Mouse (Mus musculus): ENCODE measurements around the gene Efna3. TPM values are rescaled to one million over a fixed set of nuclear protein-coding genes. Genes with fewer than 3 reads are reported as not detected.
A peak's percentile ranks its signal among the peaks of the same experiment; 100 is the strongest.

The Efna3 gene
- total and polyA plus RNA-seq, 2 experiments from 2014 or later = 0.44 TPM; not detected in 1

DNA sequence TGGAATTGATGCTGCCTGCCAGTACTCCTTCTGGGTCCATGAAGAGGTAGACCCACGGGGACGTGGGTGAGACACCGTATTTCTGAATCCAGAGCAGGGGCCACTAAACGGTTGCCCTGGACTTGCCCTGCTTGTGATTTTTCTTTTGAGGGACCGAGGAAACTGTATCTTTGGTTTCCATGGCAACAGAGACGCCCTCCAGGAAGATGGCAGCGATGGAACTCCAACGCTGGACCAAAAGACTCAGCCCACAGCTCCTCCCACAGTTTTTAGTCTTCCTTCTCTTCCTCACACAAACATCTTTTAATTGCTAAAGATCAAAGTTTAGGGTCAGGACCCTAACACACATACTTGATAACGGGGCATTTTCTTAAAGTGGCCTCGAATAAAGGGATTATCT lies 9.2 kb upstream of the Efna3 start:
- H3K9me3 ChIP-seq (replicated peaks; ENCODE audit: control insufficient read depth, low read length) = no peaks in the 10 kb centered on the region
- H3K4me1 ChIP-seq (ENCODE audit: control insufficient read depth, insufficient read depth) = peaks cover 4% of the 10 kb centered on the region; the same call in 1 of the 2 replicates

DNA sequence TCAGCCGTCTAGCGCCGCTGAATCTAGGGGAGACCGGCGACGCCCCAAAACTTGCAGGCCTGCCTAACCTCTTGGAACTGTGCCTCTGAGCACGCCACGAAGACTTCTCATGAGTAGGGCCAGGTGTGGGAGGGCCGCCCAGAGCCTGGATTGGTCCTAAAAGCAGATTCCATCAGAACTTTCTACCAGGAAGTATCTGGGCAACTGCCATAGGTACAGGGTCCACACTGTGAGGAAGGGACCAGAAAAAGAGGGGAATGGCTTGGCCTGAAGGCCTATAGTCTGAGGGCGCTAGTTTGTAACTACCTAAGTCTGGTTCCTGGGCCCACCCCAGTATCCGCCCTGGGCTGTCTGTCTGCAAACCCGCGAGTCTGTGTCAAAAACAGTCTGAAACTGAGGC lies 8.8 kb upstream of the Efna3 start:
- peaks cover 16% of the 10 kb centered on the region; the same call in 1 of the 2 replicates for H3K27me3 ChIP-seq (ENCODE audit: control insufficient read depth, insufficient read depth, low read length)
- no peak overlapping the region for H3K4me3 ChIP-seq (ENCODE audit: low read depth, low read length)
- H3K9me3 ChIP-seq (replicated peaks; ENCODE audit: control insufficient read depth, low read length) = no peaks in the 10 kb centered on the region
- no peak for TF ChIP-seq CTCF (IDR thresholded peaks at IDR 0.05; ENCODE audit: low read depth)
- no peak for TF ChIP-seq EP300 (IDR thresholded peaks at IDR 0.05; ENCODE audit: low read depth)
- no peak overlapping the region for H3K4me2 ChIP-seq (ENCODE audit: low read depth, low read length)
- ATAC-seq (ENCODE audit: insufficient read depth, low read depth) = no peak
- H3K9ac ChIP-seq (replicated peaks; ENCODE audit: low read depth, low read length) = no peak overlapping the region
- no peaks in the 10 kb centered on the region for H3K4me1 ChIP-seq (ENCODE audit: control insufficient read depth, insufficient read depth)
- DNase-seq (ENCODE audit: low spot score) = no peak
- WGBS = 69% methylated on average over 13 of the region's 13 CpGs
- H3K27ac ChIP-seq (ENCODE audit: low read depth) = no peak overlapping the region
- peaks cover 10% of the 10 kb centered on the region; the same call in 1 of the 2 replicates for H3K36me3 ChIP-seq (replicated peaks; ENCODE audit: control insufficient read depth, insufficient read depth, low read length)

More for the DNA sequence above, 9.2 kb upstream of the Efna3 start:
- WGBS = 61% methylated on average over 10 of the region's 10 CpGs
- Histone ChIP-seq H3K9ac (replicated peaks; ENCODE audit: low read depth, low read length) (no peak overlapping the region), H3K4me3 (ENCODE audit: low read depth, low read length) (no peak overlapping the region), H3K27me3 (ENCODE audit: control insufficient read depth, insufficient read depth, low read length) (peaks cover 16% of the 10 kb centered on the region; the same call in 1 of the 2 replicates), H3K4me2 (ENCODE audit: low read depth, low read length) (no peak overlapping the region), H3K36me3 (replicated peaks; ENCODE audit: control insufficient read depth, insufficient read depth, low read length) (peaks cover 10% of the 10 kb centered on the region; the same call in 1 of the 2 replicates), H3K27ac (ENCODE audit: low read depth) (no peak overlapping the region)
- ATAC-seq (ENCODE audit: insufficient read depth, low read depth) (no peak), DNase-seq (ENCODE audit: low spot score) (no peak)
- no peak for TF ChIP-seq CTCF (IDR thresholded peaks at IDR 0.05; ENCODE audit: low read depth)
- no peak for TF ChIP-seq EP300 (IDR thresholded peaks at IDR 0.05; ENCODE audit: low read depth)

DNA sequence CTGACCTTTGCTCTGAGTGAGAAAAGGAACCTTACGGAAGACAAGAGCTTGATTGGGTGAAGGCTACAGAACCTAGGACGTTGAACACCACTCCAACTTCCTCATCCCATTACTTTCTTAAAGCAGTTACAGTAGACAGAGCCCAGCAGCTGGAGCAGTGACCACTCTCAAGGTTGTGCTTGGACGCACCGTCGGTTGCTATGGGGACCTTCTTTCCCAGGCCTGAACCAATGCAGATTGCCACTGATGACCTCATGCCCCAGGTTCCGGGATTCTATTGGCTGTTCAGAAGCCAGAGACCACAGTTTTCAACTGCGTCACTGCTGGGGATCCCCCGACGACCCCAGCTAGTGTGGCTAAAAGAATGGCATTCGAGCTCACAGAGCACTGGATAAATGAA lies 8.2 kb upstream of the Efna3 start:
- no peak overlapping the region for H3K27ac ChIP-seq (ENCODE audit: low read depth)
- no peak overlapping the region for H3K9ac ChIP-seq (replicated peaks; ENCODE audit: low read depth, low read length)
- peaks cover 10% of the 10 kb centered on the region; the same call in 1 of the 2 replicates for H3K36me3 ChIP-seq (replicated peaks; ENCODE audit: control insufficient read depth, insufficient read depth, low read length)
- H3K4me2 ChIP-seq (ENCODE audit: low read depth, low read length) = no peak overlapping the region
- peaks cover 16% of the 10 kb centered on the region; the same call in 1 of the 2 replicates for H3K27me3 ChIP-seq (ENCODE audit: control insufficient read depth, insufficient read depth, low read length)
- 27% methylated on average over 10 of the region's 10 CpGs for WGBS
- H3K4me1 ChIP-seq (ENCODE audit: control insufficient read depth, insufficient read depth) = no peaks in the 10 kb centered on the region
- no peak overlapping the region for H3K4me3 ChIP-seq (ENCODE audit: low read depth, low read length)
- DNase-seq (ENCODE audit: low spot score) (no peak), ATAC-seq (ENCODE audit: insufficient read depth, low read depth) (no peak; the same call in 1 of the 2 replicates)
- no peak for TF ChIP-seq EP300 (IDR thresholded peaks at IDR 0.05; ENCODE audit: low read depth)
- TF ChIP-seq CTCF (IDR thresholded peaks at IDR 0.05; ENCODE audit: low read depth) = no peak
- H3K9me3 ChIP-seq (replicated peaks; ENCODE audit: control insufficient read depth, low read length) = no peaks in the 10 kb centered on the region

DNA sequence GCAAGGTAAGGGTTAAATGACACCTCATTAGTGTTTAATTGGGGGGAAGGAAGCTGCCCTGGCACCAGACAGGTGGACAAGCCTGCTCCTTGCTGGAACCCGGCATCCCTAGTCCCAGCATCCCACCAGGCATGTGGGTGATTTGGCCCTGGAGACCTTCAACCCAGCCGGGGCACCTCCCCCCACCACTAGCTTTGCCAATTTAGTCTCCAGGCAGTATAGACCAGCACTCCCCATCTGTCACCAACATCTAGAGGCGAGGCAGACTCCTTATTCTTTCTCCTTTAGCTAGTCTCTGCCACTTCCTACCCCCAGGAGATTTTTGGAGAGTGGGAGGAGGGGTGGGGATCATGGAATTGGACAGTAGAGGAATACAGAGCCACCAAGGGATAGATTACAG lies 7.6 kb upstream of the Efna3 start:
- 57% methylated on average over 3 of the region's 3 CpGs for WGBS
- no peak for DNase-seq (ENCODE audit: low spot score)
- no peaks in the 10 kb centered on the region for H3K4me1 ChIP-seq (ENCODE audit: control insufficient read depth, insufficient read depth)

DNA sequence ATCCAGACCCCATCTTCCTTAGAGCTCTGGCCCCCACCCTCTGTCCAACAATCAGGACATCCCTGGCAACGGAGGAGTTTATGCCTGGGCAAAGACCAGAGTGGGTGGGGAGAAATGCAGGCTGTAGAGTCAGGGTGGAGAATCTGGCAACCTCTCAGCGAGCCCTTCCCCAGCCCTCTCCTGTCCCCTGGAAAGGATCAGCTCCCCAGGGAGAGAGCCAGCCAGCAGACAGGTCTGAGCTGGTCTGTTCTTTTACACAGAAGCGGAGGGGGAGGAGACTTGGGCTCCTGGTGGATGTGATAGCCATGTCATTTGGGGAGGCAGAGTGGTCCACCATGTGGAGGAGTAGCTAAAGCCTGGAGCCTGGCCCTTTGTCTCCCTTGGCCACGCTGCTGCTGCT lies 5.9 kb upstream of the Efna3 start:
- DNase-seq (ENCODE audit: low spot score) = no peak
- Histone ChIP-seq H3K4me2 (ENCODE audit: low read depth, low read length) (no peak overlapping the region), H3K27ac (ENCODE audit: low read depth) (no peak overlapping the region), H3K9me3 (replicated peaks; ENCODE audit: control insufficient read depth, low read length) (no peaks in the 10 kb centered on the region), H3K36me3 (replicated peaks; ENCODE audit: control insufficient read depth, insufficient read depth, low read length) (0 out of 2 replicates have a peak, but pooled peaks cover 5% of the 10 kb centered on the region), H3K9ac (replicated peaks; ENCODE audit: low read depth, low read length) (no peak overlapping the region), H3K4me1 (ENCODE audit: control insufficient read depth, insufficient read depth) (no peaks in the 10 kb centered on the region), H3K4me3 (ENCODE audit: low read depth, low read length) (no peak overlapping the region), H3K27me3 (ENCODE audit: control insufficient read depth, insufficient read depth, low read length) (peaks cover 22% of the 10 kb centered on the region)
- TF ChIP-seq EP300 (IDR thresholded peaks at IDR 0.05; ENCODE audit: low read depth) (no peak), CTCF (IDR thresholded peaks at IDR 0.05; ENCODE audit: low read depth) (no peak)
- ATAC-seq (ENCODE audit: insufficient read depth, low read depth) = peak; percentile 19; the same call in 1 of the 2 replicates
- 9% methylated on average over 4 of the region's 4 CpGs for WGBS

More for the DNA sequence above, 7.6 kb upstream of the Efna3 start:
- Histone ChIP-seq H3K9me3 (replicated peaks; ENCODE audit: control insufficient read depth, low read length) (no peaks in the 10 kb centered on the region), H3K9ac (replicated peaks; ENCODE audit: low read depth, low read length) (no peak overlapping the region), H3K4me3 (ENCODE audit: low read depth, low read length) (no peak overlapping the region), H3K27ac (ENCODE audit: low read depth) (no peak overlapping the region), H3K36me3 (replicated peaks; ENCODE audit: control insufficient read depth, insufficient read depth, low read length) (peaks cover 10% of the 10 kb centered on the region; the same call in 1 of the 2 replicates), H3K27me3 (ENCODE audit: control insufficient read depth, insufficient read depth, low read length) (peaks cover 16% of the 10 kb centered on the region; the same call in 1 of the 2 replicates), H3K4me2 (ENCODE audit: low read depth, low read length) (no peak overlapping the region)
- ATAC-seq (ENCODE audit: insufficient read depth, low read depth) = no peak
- TF ChIP-seq EP300 (IDR thresholded peaks at IDR 0.05; ENCODE audit: low read depth) = no peak
- TF ChIP-seq CTCF (IDR thresholded peaks at IDR 0.05; ENCODE audit: low read depth) = no peak

DNA sequence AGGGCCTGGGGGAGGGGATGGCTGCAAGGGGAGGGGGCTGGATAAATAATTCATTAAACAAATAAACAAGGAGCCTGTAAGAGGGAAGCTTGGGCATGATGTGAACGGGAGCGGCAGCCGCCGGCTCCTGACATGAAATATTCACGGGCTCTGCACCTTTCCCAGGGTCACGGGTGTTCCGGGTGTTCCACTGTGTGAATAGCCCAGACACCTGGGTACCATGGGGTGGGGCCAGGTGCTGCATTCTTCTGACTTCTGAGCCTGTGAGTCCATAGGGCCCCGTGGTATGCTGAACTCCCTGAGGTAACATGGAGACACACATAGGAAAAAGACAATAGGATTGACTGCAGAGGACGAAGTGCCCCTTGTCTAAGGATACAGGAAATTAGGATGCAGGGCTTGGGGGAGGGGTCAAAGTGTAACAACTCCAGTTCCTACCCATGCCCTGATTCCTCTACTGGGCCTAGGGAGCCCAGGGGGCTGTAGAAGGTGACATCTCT lies 4.7 kb upstream of the Efna3 start:
- WGBS = 63% methylated on average over 9 of the region's 9 CpGs
- no peak for ATAC-seq (ENCODE audit: insufficient read depth, low read depth)
- Histone ChIP-seq H3K9me3 (replicated peaks; ENCODE audit: control insufficient read depth, low read length) (no peaks in the 10 kb centered on the region), H3K4me2 (ENCODE audit: low read depth, low read length) (no peak overlapping the region), H3K36me3 (replicated peaks; ENCODE audit: control insufficient read depth, insufficient read depth, low read length) (no peaks in the 10 kb centered on the region), H3K27ac (ENCODE audit: low read depth) (no peak overlapping the region), H3K4me3 (ENCODE audit: low read depth, low read length) (no peak overlapping the region), H3K27me3 (ENCODE audit: control insufficient read depth, insufficient read depth, low read length) (peaks cover 35% of the 10 kb centered on the region), H3K9ac (replicated peaks; ENCODE audit: low read depth, low read length) (no peak overlapping the region), H3K4me1 (ENCODE audit: control insufficient read depth, insufficient read depth) (0 out of 2 replicates have a peak, but pooled peaks cover 6% of the 10 kb centered on the region)
- no peak for TF ChIP-seq CTCF (IDR thresholded peaks at IDR 0.05; ENCODE audit: low read depth)
- TF ChIP-seq EP300 (IDR thresholded peaks at IDR 0.05; ENCODE audit: low read depth) = no peak
- DNase-seq (ENCODE audit: low spot score) = no peak

All from heart, postnatal 0 days (tissue).